Mouse (Mus musculus) brain, embryonic 14.5 days (tissue): Measurements from ENCODE around the gene Eif5.

Source experiments
- CTCF ChIP-seq: fragments of 200-500 bp; IDR thresholded peaks from 2 replicates; pipeline ENCODE4 v1.5.1; 2012; ENCODE audit warnings: inconsistent platforms, mild to moderate bottlenecking, moderate library complexity, borderline replicate concordance; ENCODE audit not compliant: insufficient read depth, insufficient read length; ENCODE audit errors: extremely low read depth
- POLR2A ChIP-seq: fragments of 200-500 bp; IDR thresholded peaks from 2 replicates; pipeline ENCODE4 v1.6.1; 2012; ENCODE audit warnings: mild to moderate bottlenecking, inconsistent platforms, borderline replicate concordance; ENCODE audit not compliant: poor library complexity, insufficient read depth, insufficient read length, severe bottlenecking; ENCODE audit errors: extremely low read depth

- no peak for TF ChIP-seq CTCF
- TF ChIP-seq POLR2A = no peak
Observed at GRCm38 (mm10) chr12:111537341-111537740, 475 bp upstream of the Eif5 start.
